Mouse (Mus musculus): ENCODE results near the gene Tm9sf1.

Tm9sf1 gene

GRCm38 (mm10) chr14:55634874-55635522 lies 8.6 kb downstream of the Tm9sf1 start:
- no peak for DNase-seq (ENCODE audit: low read depth, low spot score)

- no peak for DNase-seq (ENCODE audit: low read depth, low spot score)
Observed at GRCm38 (mm10) chr14:55629312-55629711, 14.3 kb downstream of the Tm9sf1 start.

- DNase-seq (ENCODE audit: low read depth, low spot score): no peak
Observed at GRCm38 (mm10) chr14:55628077-55628827, 15.4 kb downstream of the Tm9sf1 start.

GRCm38 (mm10) chr14:55618486-55619195 lies 25.0 kb downstream of the Tm9sf1 start:
- DNase-seq (ENCODE audit: low read depth, low spot score): no peak

GRCm38 (mm10) chr14:55617822-55618221 lies 25.8 kb downstream of the Tm9sf1 start, which contains the start of gene Rec8:
Rec8 (plus strand) TSS chr14:55618037.
- DNase-seq (ENCODE audit: low read depth, low spot score): no peak

GRCm38 (mm10) chr14:55616844-55617243 lies 26.8 kb downstream of the Tm9sf1 start:
- no peak for DNase-seq (ENCODE audit: low read depth, low spot score)

- no peak for DNase-seq (ENCODE audit: low read depth, low spot score)
Observed at GRCm38 (mm10) chr14:55615876-55616275, 27.7 kb downstream of the Tm9sf1 start.

GRCm38 (mm10) chr14:55614565-55615178 lies 28.9 kb downstream of the Tm9sf1 start:
- no peak for DNase-seq (ENCODE audit: low read depth, low spot score)

- no peak for DNase-seq (ENCODE audit: low read depth, low spot score)
Observed at GRCm38 (mm10) chr14:55613346-55613745, 30.3 kb downstream of the Tm9sf1 start.

GRCm38 (mm10) chr14:55608339-55608738 lies 35.3 kb downstream of the Tm9sf1 start:
- DNase-seq (ENCODE audit: low read depth, low spot score): no peak

GRCm38 (mm10) chr14:55605743-55606459 lies 37.7 kb downstream of the Tm9sf1 start:
- no peak for DNase-seq (ENCODE audit: low read depth, low spot score)

GRCm38 (mm10) chr14:55604823-55605222 lies 38.8 kb downstream of the Tm9sf1 start:
- DNase-seq (ENCODE audit: low read depth, low spot score): no peak

- DNase-seq (ENCODE audit: low read depth, low spot score): peak; percentile 92
Observed at GRCm38 (mm10) chr14:55603633-55604576, 39.7 kb downstream of the Tm9sf1 start.

GRCm38 (mm10) chr14:55603271-55603632 lies 40.4 kb downstream of the Tm9sf1 start, which contains the start of gene Irf9:
Irf9 (plus strand) TSS chr14:55603571.
- no peak for DNase-seq (ENCODE audit: low read depth, low spot score)

GRCm38 (mm10) chr14:55598521-55599390 lies 44.9 kb downstream of the Tm9sf1 start:
- DNase-seq (ENCODE audit: low read depth, low spot score): no peak

- no peak for DNase-seq (ENCODE audit: low read depth, low spot score)
Observed at GRCm38 (mm10) chr14:55596036-55596690, 47.4 kb downstream of the Tm9sf1 start.

GRCm38 (mm10) chr14:55592226-55592625 lies 51.4 kb downstream of the Tm9sf1 start:
- no peak for DNase-seq (ENCODE audit: low read depth, low spot score)

GRCm38 (mm10) chr14:55591331-55591891 lies 52.2 kb downstream of the Tm9sf1 start, which contains the start of gene Rnf31:
Rnf31 (plus strand) TSS chr14:55591708.
- peak; percentile 93 for DNase-seq (ENCODE audit: low read depth, low spot score)

All from skeletal muscle tissue, adult 2 months (tissue).